Mouse (Mus musculus) heart, embryonic 16.5 days (tissue): ENCODE results near the gene Agap1. TPM values are rescaled to one million over a fixed set of nuclear protein-coding genes. Genes with fewer than 3 reads are reported as not detected.

ENCODE experiments used
- ATAC-seq: fragments of 200-750 bp; cut with Nextera tagmentation; replicated peaks from 2 replicates; pipeline ENCODE4 v1.8.0; 2017; ENCODE audit warnings: moderate number of reproducible peaks; ENCODE audit not compliant: insufficient read depth, low FRiP score; ENCODE audit errors: extremely low read depth
- H3K27ac ChIP-seq: fragments of 300-500 bp; sonication (generic); 2 replicates; pipeline ENCODE4 v1.5.1; 2014; ENCODE audit warnings: mild to moderate bottlenecking, low read length, control low read depth, moderate library complexity
- H3K27me3 ChIP-seq: fragments of 300-500 bp; sonication (generic); 2 replicates; pipeline ENCODE4 v1.6.1; 2014; ENCODE audit warnings: low read length, mixed read lengths; ENCODE audit not compliant: control insufficient read depth, insufficient read depth
- H3K36me3 ChIP-seq: fragments of 300-500 bp; sonication (generic); 2 replicates; pipeline ENCODE4 v1.6.1; 2014; ENCODE audit not compliant: control insufficient read depth, insufficient read depth
- H3K4me1 ChIP-seq: fragments of 300-500 bp; sonication (generic); 2 replicates; pipeline ENCODE4 v1.6.1; 2014; ENCODE audit warnings: low read length, mixed read lengths; ENCODE audit not compliant: control insufficient read depth, insufficient read depth
- H3K4me2 ChIP-seq: fragments of 300-500 bp; sonication (generic); 2 replicates; pipeline ENCODE4 v1.6.1; 2014; ENCODE audit warnings: low read depth, mild to moderate bottlenecking, control low read depth, low read length
- H3K4me3 ChIP-seq: fragments of 300-500 bp; sonication (generic); 2 replicates; pipeline ENCODE4 v1.5.1; 2014; ENCODE audit warnings: mild to moderate bottlenecking, control low read depth, low read length
- H3K9ac ChIP-seq: fragments of 300-500 bp; sonication (generic); 2 replicates; pipeline ENCODE4 v1.6.1; 2014; ENCODE audit warnings: low read length, control low read depth
- H3K9me3 ChIP-seq: fragments of 300-500 bp; sonication (generic); replicated peaks from 2 replicates; pipeline ENCODE4 v1.6.1; 2016; ENCODE audit warnings: low read length; ENCODE audit not compliant: control insufficient read depth
- WGBS: fragments of 180-500 bp; shearing (Covaris S2); extraction: QIAGEN DNeasy Blood & Tissue Kit; methylation state at CpG from one replicate; pipeline ENCODE4 v1.1.7; 2014; 5-methylcytosine and 5-hydroxymethylcytosine counted together
- polyA plus RNA-seq: library from polyadenylated mRNA; unstranded; fragments of >200 nt; fragmentation: Nextera tagmentation; extraction: Ambion mirVana; gene quantifications from 2 replicates; pipeline ENCODE4 v1.2.1, GENCODE M21; 2015

Gene Agap1
- polyA plus RNA-seq, 1 experiment from 2014 or later = 6.2 TPM

GRCm38 (mm10) chr1:89674681-89675080, 220.1 kb downstream of the Agap1 start:
- no peak for ATAC-seq
- Histone ChIP-seq H3K4me3 (no peak overlapping the region), H3K27me3 (no peaks in the 10 kb centered on the region), H3K9me3 (no peaks in the 10 kb centered on the region), H3K27ac (no peak overlapping the region), H3K4me2 (no peak overlapping the region), H3K9ac (no peak overlapping the region), H3K4me1 (no peaks in the 10 kb centered on the region), H3K36me3 (peaks cover 13% of the 10 kb centered on the region)
- WGBS = 86% methylated on average over 9 of the region's 9 CpGs

- no peaks in the 10 kb centered on the region for H3K27me3 ChIP-seq
- ATAC-seq = no peak
- 66% methylated on average over 4 of the region's 4 CpGs for WGBS
These were observed 221.8 kb downstream of the Agap1 start for GRCm38 (mm10) chr1:89676411-89676810.

GRCm38 (mm10) chr1:89680673-89681072, 226.1 kb downstream of the Agap1 start:
- Histone ChIP-seq H3K4me2 (no peak overlapping the region), H3K36me3 (peaks cover 8% of the 10 kb centered on the region; the same call in 1 of the 2 replicates), H3K4me1 (no peaks in the 10 kb centered on the region), H3K27me3 (no peaks in the 10 kb centered on the region), H3K9ac (no peak overlapping the region), H3K4me3 (no peak overlapping the region), H3K9me3 (no peaks in the 10 kb centered on the region), H3K27ac (no peak overlapping the region)
- WGBS = 94% methylated on average over 7 of the region's 7 CpGs
- no peak for ATAC-seq

More at GRCm38 (mm10) chr1:89676411-89676810, 221.8 kb downstream of the Agap1 start:
- Histone ChIP-seq H3K4me1 (no peaks in the 10 kb centered on the region), H3K4me2 (no peak overlapping the region), H3K9me3 (no peaks in the 10 kb centered on the region), H3K4me3 (no peak overlapping the region), H3K36me3 (peaks cover 13% of the 10 kb centered on the region), H3K9ac (no peak overlapping the region), H3K27ac (no peak overlapping the region)

- Histone ChIP-seq H3K36me3 (peaks cover 12% of the 10 kb centered on the region), H3K9me3 (peaks cover 3% of the 10 kb centered on the region; the same call in 1 of the 2 replicates), H3K4me3 (no peak overlapping the region), H3K27ac (no peak overlapping the region), H3K4me1 (peaks cover 8% of the 10 kb centered on the region), H3K9ac (no peak overlapping the region), H3K4me2 (no peak overlapping the region), H3K27me3 (no peaks in the 10 kb centered on the region)
- WGBS = 78% methylated on average over 10 of the region's 10 CpGs
- no peak for ATAC-seq
These were observed 234.3 kb downstream of the Agap1 start for GRCm38 (mm10) chr1:89688914-89689313.

- H3K27me3 ChIP-seq = no peaks in the 10 kb centered on the region
- no peak overlapping the region for H3K4me3 ChIP-seq
- peaks cover 10% of the 10 kb centered on the region for H3K36me3 ChIP-seq
- 79% methylated on average over 22 of the region's 22 CpGs for WGBS
- no peak overlapping the region for H3K4me2 ChIP-seq
- no peak overlapping the region for H3K27ac ChIP-seq
- peaks cover 3% of the 10 kb centered on the region; the same call in 1 of the 2 replicates for H3K9me3 ChIP-seq
- H3K9ac ChIP-seq = no peak overlapping the region
- ATAC-seq = no peak
- peaks cover 10% of the 10 kb centered on the region for H3K4me1 ChIP-seq
These were observed 235.1 kb downstream of the Agap1 start for GRCm38 (mm10) chr1:89689544-89690212.

- 48% methylated on average over 1 of the region's 1 CpGs for WGBS
- Histone ChIP-seq H3K9me3 (peaks cover under 1% of the 10 kb centered on the region; the same call in 1 of the 2 replicates), H3K4me3 (no peak overlapping the region), H3K4me1 (peaks cover 16% of the 10 kb centered on the region), H3K4me2 (no peak overlapping the region), H3K27me3 (no peaks in the 10 kb centered on the region), H3K36me3 (peaks cover 2% of the 10 kb centered on the region), H3K27ac (no peak overlapping the region), H3K9ac (no peak overlapping the region)
- ATAC-seq = no peak
These were observed 236.5 kb downstream of the Agap1 start for GRCm38 (mm10) chr1:89691096-89691495.

GRCm38 (mm10) chr1:89692420-89692819, 237.8 kb downstream of the Agap1 start:
- Histone ChIP-seq H3K4me1 (peaks cover 14% of the 10 kb centered on the region; the same call in 1 of the 2 replicates), H3K36me3 (no peaks in the 10 kb centered on the region), H3K9me3 (no peaks in the 10 kb centered on the region), H3K27me3 (no peaks in the 10 kb centered on the region), H3K4me2 (no peak overlapping the region), H3K9ac (no peak overlapping the region), H3K27ac (no peak overlapping the region), H3K4me3 (no peak overlapping the region)
- no peak for ATAC-seq
- WGBS = 89% methylated on average over 12 of the region's 12 CpGs

- Histone ChIP-seq H3K27ac (no peak overlapping the region), H3K36me3 (no peaks in the 10 kb centered on the region), H3K9ac (no peak overlapping the region), H3K4me2 (no peak overlapping the region), H3K27me3 (no peaks in the 10 kb centered on the region), H3K4me1 (peaks cover 14% of the 10 kb centered on the region; the same call in 1 of the 2 replicates), H3K4me3 (no peak overlapping the region), H3K9me3 (no peaks in the 10 kb centered on the region)
- WGBS = 59% methylated on average over 5 of the region's 5 CpGs
- no peak for ATAC-seq
These were observed 240.3 kb downstream of the Agap1 start for GRCm38 (mm10) chr1:89694916-89695315.

GRCm38 (mm10) chr1:89697241-89697640, 242.6 kb downstream of the Agap1 start:
- 88% methylated on average over 2 of the region's 2 CpGs for WGBS
- Histone ChIP-seq H3K9me3 (no peaks in the 10 kb centered on the region), H3K9ac (no peak overlapping the region), H3K36me3 (no peaks in the 10 kb centered on the region), H3K27me3 (no peaks in the 10 kb centered on the region), H3K4me3 (no peak overlapping the region), H3K4me1 (peaks cover 8% of the 10 kb centered on the region; the same call in 1 of the 2 replicates), H3K4me2 (no peak overlapping the region), H3K27ac (no peak overlapping the region)
- ATAC-seq = no peak
